Mouse (Mus musculus): Measurements from ENCODE around the gene Scyl1. TPM values are rescaled to one million over a fixed set of nuclear protein-coding genes. Genes with fewer than 3 reads are reported as not detected.

Gene Scyl1
- total RNA-seq, 2 experiments from 2014 or later = 71.2 to 78.6 TPM

DNA sequence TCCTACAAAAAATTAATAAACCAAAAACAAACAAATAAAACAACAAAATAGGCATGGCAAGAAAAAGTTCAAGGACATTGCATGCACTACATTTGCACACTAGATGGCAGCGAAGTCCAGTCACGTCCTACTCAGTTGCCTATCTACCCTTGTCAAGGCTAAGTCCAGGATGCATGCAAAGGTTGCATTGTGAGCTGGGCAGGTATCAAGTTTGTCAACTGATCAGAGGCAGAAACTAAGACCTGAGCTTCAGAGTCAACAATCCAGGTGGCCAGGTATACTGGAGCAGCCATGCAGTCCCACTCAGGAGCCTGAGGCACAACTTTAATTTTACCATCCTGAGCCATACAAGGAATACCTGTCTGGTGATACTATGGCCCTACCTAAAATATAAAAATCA is 21.9 kb upstream of the Scyl1 start:
- peak; percentile 85 for TF ChIP-seq CTCF (IDR thresholded peaks at IDR 0.05)
- Histone ChIP-seq H3K4me3 (peak overlapping the region; percentile 1; the same call in 1 of the 2 replicates), H3K27ac (peak overlapping the region; percentile 100)
- peak; percentile 67 for DNase-seq
- intact Hi-C loops (cut with DNase I) = loop anchor here (2.0 kb wide), 2 partner anchors 58 to 86 kb away; no protein-coding TSS in a partner anchor

DNA sequence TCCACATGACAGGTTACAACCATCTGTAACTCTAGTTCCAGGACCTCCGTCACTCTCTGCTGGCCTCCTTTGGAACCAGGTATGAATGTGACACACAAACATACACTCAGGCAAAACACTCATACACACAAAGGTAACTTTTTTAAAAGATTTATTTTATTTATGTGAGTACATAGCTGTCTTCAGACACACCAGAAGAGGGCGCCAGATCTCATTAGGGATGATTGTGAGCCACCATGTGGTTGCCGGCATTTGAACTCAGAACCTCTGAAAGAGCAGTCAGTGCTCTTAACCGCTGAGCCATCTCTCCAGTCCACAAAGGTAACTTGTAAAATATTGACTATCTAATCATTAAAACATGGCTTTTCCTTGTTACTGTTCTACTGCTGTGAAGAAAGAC is 20.1 kb upstream of the Scyl1 start:
- H3K4me3 ChIP-seq = no peak overlapping the region
- intact Hi-C loops (cut with DNase I) = no loop called here
- H3K27ac ChIP-seq = no peak overlapping the region

DNA sequence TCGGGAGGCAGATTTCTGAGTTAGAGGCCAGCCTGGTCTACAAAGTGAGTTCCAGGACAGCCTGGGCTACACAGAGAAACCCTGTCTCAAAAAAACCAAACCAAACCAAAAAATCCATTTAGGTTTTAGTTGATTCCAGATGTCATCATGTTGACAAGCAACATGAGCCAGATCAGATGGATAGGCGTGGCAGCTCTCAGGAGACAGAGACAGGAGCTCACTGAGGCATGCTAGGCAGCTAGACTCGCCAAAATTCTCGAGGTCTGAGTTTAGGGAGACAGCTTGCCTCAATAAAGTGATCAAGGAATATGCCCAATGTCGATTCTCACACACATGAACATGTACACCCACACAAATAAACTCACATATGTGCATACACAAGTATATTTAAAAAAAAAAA is 17.8 kb upstream of the Scyl1 start:
- no peak for DNase-seq
- TF ChIP-seq CTCF (IDR thresholded peaks at IDR 0.05) = no peak

More for the DNA sequence above, 20.1 kb upstream of the Scyl1 start:
- DNase-seq = no peak
- TF ChIP-seq CTCF (IDR thresholded peaks at IDR 0.05) = peak; percentile 36

DNA sequence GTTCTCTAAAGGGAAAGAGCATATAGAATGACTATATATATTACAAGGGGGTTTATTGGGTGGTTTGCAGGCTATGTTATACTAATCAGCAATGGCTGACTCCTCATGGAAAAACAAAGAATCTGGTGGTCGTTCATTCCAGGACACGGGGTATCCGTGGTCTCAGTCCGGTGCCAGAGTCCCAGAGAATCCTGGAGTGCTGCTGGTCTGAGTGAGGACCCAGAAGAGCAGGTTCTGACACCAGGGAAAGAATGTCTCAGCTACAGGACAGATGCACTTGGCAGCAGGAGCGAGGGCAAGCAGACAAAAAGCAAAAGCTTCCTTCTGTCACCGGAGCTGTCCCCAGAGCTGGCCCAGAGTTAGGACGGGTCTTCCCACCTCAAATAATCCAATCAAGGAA is 17.4 kb upstream of the Scyl1 start:
- intact Hi-C loops (cut with DNase I) = no loop called here
- no peak for DNase-seq
- no peak for TF ChIP-seq CTCF (IDR thresholded peaks at IDR 0.05)
- Histone ChIP-seq H3K27ac (peak overlapping the region; percentile 88), H3K4me3 (no peak overlapping the region)

More for the DNA sequence above, 17.8 kb upstream of the Scyl1 start:
- Histone ChIP-seq H3K27ac (peak overlapping the region; percentile 88; the same call in 1 of the 2 replicates), H3K4me3 (no peak overlapping the region)
- intact Hi-C loops (cut with DNase I) = no loop called here

DNA sequence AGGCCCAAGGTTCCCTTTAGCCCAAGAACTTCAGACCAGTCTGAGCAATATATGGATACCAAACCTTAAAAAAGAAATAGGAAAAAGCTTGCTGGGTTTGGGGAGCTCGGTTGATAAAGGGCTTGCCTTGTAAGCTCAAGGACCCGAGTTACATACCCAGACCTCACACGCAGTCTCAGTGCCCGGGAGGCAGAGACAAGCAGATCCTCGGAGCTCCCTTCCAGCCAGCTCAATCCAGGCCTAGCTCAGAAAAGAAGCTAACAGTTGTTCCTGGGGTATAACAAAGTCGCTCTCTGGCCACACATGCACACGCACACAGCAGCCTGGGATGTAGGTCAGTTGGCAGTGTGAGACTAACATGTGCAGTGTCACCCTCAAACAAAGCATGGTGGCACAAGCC is 16.7 kb upstream of the Scyl1 start:
- Histone ChIP-seq H3K4me3 (no peak overlapping the region), H3K27ac (peak overlapping the region; percentile 88)
- DNase-seq = no peak
- intact Hi-C loops (cut with DNase I) = no loop called here
- no peak for TF ChIP-seq CTCF (IDR thresholded peaks at IDR 0.05)

DNA sequence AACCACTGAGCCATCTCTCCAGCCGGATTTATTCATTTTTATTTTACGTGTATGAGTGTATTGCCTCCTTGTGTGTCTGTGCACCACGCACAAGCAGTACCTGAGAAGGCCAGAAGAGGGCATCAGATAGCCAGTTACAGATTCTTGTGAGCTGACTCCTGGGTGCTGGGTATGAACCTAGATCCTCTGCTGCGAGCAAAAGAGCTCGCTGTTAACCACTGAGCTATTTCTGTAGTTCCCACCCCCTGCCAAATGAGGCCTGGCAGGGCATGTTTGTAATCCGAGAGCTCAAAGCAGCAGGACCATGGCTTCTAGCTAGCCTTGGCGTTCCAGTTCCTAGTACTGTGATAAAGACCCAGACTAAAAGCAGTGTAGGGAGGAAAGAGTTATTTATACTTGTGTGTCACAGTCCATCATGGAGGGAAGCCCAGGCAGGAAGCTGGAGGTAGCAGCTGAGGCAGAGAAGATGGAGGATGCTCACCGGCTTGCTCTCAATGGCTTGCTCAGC is 16.0 kb upstream of the Scyl1 start:
- DNase-seq = peak; percentile 91
- Histone ChIP-seq H3K27ac (peak overlapping the region; percentile 88), H3K4me3 (0 out of 2 replicates have a peak overlapping the region, but pooled peaks have one; percentile 50)
- TF ChIP-seq CTCF (IDR thresholded peaks at IDR 0.05) = peak; percentile 94
- intact Hi-C loops (cut with DNase I) = no loop called here

DNA sequence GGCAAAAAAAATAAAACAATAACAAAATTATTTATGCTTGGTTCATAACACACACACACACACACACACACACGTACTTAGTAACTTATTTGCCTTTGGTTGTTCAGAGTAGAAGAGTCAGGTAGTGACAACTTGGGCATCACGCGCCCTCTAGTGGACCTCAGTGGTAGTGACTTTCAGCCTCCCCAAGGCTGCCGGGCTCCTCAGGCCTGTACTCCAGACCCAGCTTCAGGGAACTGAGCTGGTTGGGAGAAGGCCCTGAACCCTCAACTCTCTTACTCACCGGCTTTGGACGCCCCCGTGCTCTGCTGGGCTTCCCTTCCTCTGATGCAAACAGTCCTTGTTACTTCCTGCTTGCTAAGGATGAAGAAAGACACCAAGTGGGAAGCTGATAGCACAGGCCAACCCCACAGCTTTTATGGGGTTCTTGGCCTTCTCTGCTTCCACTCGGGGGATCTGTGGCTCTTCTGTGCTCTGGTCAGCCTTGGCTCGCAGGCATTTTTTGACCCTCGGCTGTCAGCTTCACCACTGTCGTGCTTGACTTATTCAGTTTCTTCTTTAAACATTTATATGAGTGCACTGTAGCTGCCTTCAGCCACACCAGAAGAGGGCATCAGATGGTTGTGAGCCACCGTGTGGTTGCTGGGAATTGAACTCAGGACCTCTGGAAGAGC is 15.4 kb upstream of the Scyl1 start:
- intact Hi-C loops (cut with DNase I) = no loop called here
- Histone ChIP-seq H3K27ac (peak overlapping the region; percentile 88), H3K4me3 (peak overlapping the region; percentile 50)
- TF ChIP-seq CTCF (IDR thresholded peaks at IDR 0.05) = peak; percentile 88
- DNase-seq = peak; percentile 92

DNA sequence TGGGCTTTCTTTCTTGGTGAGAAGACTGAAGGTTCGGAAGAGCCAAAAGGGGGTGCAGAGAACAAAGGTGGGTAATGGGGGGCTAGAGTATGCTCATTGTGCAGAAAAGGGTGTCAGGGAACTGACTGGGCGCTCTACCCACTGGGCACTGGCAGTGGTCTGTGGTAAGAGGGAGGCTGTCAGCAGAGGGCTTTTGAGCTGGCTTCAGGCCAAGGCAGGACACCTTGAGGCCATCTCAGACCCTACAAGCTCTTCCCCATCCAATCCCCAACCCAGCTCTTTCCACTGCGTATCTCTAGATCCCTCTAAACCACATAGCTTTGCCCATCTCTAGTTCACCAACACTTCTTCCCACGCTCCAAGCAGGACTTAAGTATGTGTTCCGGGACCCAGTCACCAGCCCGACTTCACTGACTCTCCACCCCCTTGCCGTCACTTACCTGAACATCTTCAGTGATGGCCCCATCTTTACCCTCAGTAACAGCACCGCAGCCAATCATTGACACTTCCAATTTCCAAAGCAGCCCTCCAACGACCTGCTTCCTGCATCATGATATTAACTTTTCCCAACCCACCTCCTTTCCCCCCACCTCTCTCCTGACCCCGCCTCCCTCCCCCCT is 13.8 kb upstream of the Scyl1 start:
- intact Hi-C loops (cut with DNase I) = no loop called here
- DNase-seq = no peak
- no peak overlapping the region for H3K4me3 ChIP-seq
- no peak overlapping the region for H3K27ac ChIP-seq
- no peak for TF ChIP-seq CTCF (IDR thresholded peaks at IDR 0.05)

DNA sequence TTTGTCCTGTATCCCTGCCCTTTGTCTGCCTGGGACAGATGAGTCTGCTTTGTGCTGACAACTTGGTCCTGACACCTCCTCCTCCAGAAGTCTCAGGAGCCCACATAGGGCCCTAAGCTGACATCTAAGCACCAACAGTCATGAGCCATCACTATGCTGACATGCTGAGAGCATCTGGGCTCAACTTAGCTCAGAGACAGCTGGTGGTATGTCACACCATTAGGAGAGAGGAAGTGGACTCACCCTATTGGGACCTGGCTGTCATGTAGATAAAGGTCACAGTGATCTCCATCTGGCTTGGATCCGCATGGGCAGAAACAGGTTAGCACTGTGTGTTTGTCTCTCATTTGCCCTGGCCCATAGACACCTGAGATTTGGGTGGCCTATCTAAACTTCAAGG is 10.9 kb upstream of the Scyl1 start:
- DNase-seq = no peak
- no peak for TF ChIP-seq CTCF (IDR thresholded peaks at IDR 0.05)
- H3K4me3 ChIP-seq = no peak overlapping the region
- intact Hi-C loops (cut with DNase I) = no loop called here
- no peak overlapping the region for H3K27ac ChIP-seq

DNA sequence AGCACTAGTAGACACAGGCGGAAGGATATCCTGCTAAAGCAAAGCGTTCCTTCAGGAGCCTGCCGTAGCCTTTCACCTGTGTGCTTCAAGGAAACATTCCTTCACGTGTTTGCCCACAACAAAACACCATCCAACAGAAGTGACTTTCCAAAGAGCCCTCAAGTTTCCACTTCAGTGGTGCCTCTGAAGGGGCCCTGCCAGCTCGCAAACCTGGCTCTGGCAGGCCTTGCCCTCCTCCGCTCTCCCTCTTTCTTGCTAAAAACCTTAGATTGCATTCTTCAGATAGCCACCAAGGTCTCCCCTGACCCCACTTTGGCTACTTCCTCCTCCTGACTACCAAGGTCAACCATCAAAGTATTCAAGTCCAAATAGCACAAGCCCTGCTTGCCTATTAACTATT is 10.3 kb upstream of the Scyl1 start:
- intact Hi-C loops (cut with DNase I) = no loop called here
- Histone ChIP-seq H3K27ac (no peak overlapping the region), H3K4me3 (no peak overlapping the region)
- TF ChIP-seq CTCF (IDR thresholded peaks at IDR 0.05) = no peak
- no peak for DNase-seq

DNA sequence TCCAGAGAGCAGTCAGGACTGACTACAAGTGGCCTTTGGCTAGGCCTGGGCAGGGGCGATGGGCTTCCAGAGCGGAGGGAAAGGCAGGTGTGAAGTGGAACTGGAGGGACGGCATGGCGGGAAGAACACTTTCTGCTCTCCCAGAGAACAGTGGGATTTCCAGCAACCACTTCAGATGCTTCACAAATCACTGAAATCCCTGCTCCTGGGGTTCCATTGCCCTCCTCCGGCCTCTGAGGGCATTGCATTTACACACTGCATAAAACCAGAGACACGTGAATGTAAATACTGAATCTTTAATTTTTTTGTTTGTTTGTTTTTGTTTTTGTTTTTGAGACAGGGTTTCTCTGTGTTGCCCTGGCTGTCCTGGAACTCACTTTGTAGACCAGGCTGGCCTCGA is 9.0 kb upstream of the Scyl1 start:
- H3K27ac ChIP-seq = no peak overlapping the region
- H3K4me3 ChIP-seq = no peak overlapping the region
- TF ChIP-seq CTCF (IDR thresholded peaks at IDR 0.05) = peak; percentile 71
- intact Hi-C loops (cut with DNase I) = loop anchor here (1.0 kb wide), 1 partner anchor 69 kb away; no protein-coding TSS in a partner anchor
- DNase-seq = no peak

DNA sequence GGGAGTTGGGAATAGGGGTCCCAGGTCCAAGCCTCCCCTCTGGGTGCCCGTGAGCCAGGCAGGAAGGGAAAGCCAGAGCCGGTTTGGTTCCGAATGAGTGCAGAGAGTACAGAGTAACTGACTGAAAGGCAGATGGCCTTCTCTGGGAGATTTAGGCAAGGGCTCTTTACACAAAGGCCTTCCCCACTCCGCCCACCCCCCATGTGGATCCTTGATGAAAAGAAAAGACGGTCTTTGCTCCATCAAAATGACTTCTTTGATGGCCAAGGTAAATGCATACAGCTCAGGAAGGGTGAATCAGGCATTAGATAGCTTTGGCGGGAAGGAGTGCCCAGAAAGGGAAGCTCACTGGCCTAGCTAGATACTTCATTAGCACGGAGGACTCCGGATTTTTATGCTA is 7.1 kb upstream of the Scyl1 start:
- no peak overlapping the region for H3K4me3 ChIP-seq
- no peak for DNase-seq
- H3K27ac ChIP-seq = no peak overlapping the region
- TF ChIP-seq CTCF (IDR thresholded peaks at IDR 0.05) = no peak
- intact Hi-C loops (cut with DNase I) = no loop called here

DNA sequence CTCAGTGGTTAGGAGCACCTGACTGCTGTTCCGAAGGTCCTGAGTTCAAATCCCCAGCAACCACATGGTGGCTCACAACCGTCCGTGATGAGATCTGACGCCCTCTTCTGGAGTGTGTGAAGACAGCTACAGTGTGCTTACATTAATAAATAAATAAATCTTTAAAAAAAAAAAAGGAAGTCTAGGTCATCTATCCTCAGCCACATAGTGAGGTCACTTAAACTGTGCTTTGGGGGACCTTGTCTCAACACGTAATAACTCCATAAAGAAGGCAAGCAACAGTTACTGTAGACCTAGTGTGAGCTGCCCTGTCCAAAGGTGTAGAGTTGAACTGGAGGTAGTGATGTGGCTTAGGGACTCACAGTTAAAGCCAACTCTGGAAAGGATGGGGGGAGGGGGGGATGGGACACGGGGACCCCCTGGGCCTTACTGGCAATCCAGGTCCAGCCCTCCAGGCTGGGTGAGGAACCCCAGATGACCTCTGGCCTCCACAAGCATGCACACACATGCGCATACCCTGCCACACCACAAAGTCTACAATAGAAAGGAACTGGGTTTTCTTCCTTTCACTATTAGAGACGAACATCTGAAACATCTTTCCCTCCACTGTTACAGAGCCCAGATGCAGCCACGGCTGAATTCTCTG is 6.3 kb upstream of the Scyl1 start:
- intact Hi-C loops (cut with DNase I) = no loop called here
- no peak for TF ChIP-seq CTCF (IDR thresholded peaks at IDR 0.05)
- Histone ChIP-seq H3K4me3 (no peak overlapping the region), H3K27ac (no peak overlapping the region)
- DNase-seq = no peak
